Mouse (Mus musculus) heart, postnatal 14 days (tissue): ENCODE results near the gene Rpl12. TPM values are rescaled to one million over a fixed set of nuclear protein-coding genes. Genes with fewer than 3 reads are reported as not detected.

Source experiments
- total RNA-seq, 2 experiments: library from RNA; stranded (reverse); gene quantifications; 2 replicates each; pipeline ENCODE4 v1.2.3; 2021

Gene Rpl12
- total RNA-seq, 2 experiments from 2014 or later = 66.3 to 75.0 TPM

Other genes with a start within 250 kb of the Rpl12 start
- 10 to 100 TPM; 30.7 to 31.3 TPM for gene Cdk9, start 248.5 kb upstream of the Rpl12 start, total RNA-seq
- gene Sh2d3c, start 240.5 kb upstream of the Rpl12 start, total RNA-seq = 10 to 100 TPM; 37.4 to 39.4 TPM
- not detected for gene 6330409D20Rik, start 220.5 kb upstream of the Rpl12 start, total RNA-seq
- gene Tor2a, start 204.3 kb upstream of the Rpl12 start, total RNA-seq = 10 to 100 TPM; 10.7 to 12.1 TPM
- under 1 TPM; 0.07 to 0.24 TPM for gene Ttc16, start 185.9 kb upstream of the Rpl12 start, total RNA-seq
- gene Ptrh1, start 185.8 kb upstream of the Rpl12 start, total RNA-seq = 1 to 10 TPM; 2.9 to 3.7 TPM
- under 1 TPM; 0.17 to 0.24 TPM for gene Cfap157, start 177.1 kb upstream of the Rpl12 start, total RNA-seq
- gene Stxbp1, start 114.3 kb upstream of the Rpl12 start, total RNA-seq = 10 to 100 TPM; 19.5 to 22.7 TPM
- 10 to 100 TPM; 31.2 to 33.4 TPM for gene Fam129b, start 85.4 kb upstream of the Rpl12 start, total RNA-seq
- 10 to 100 TPM; 12.0 to 13.4 TPM for gene Lrsam1, start 55 bp downstream of the Rpl12 start, total RNA-seq
- gene Slc2a8, start 20.5 kb downstream of the Rpl12 start, total RNA-seq = 10 to 100 TPM; 12.9 to 16.3 TPM
- 1 to 10 TPM; 4.1 to 4.2 TPM for gene Garnl3, start 170.1 kb downstream of the Rpl12 start, total RNA-seq